Mouse (Mus musculus) layer of hippocampus, postnatal 36 days (tissue): ENCODE data around the gene Mrpl50. TPM values are rescaled to one million over a fixed set of nuclear protein-coding genes. Genes with fewer than 3 reads are reported as not detected.
"Not testable (repeated sequence)": the region's sequence is repeated elsewhere in the genome, so short reads cannot be mapped to it uniquely, and the experiment has no call there.

Experiments
- DNase-seq, 2 experiments: peaks; one replicate each; pipeline ENCODE4 v3.0.0; 2022
- total RNA-seq, 2 experiments: library from RNA; stranded (reverse); gene quantifications; 2 replicates each; pipeline ENCODE4 v1.2.3; 2021

The Mrpl50 gene
- total RNA-seq, 2 experiments from 2014 or later: 31.6 to 34.1 TPM

GRCm38 (mm10) chr4:49506386-49506785, 14.5 kb downstream of the Mrpl50 start, which contains the start of gene Baat:
TSS of gene Baat (minus strand) at chr4:49506557.
- no peak for DNase-seq

- DNase-seq: no peak
Observed at GRCm38 (mm10) chr4:49503563-49503962, 17.3 kb downstream of the Mrpl50 start.

- DNase-seq: not testable (repeated sequence)
Observed at GRCm38 (mm10) chr4:49485934-49486650, 34.8 kb downstream of the Mrpl50 start.

GRCm38 (mm10) chr4:49485442-49485841, 35.5 kb downstream of the Mrpl50 start:
- DNase-seq: no peak

GRCm38 (mm10) chr4:49480896-49481295, 40.0 kb downstream of the Mrpl50 start:
- DNase-seq: no peak

- no peak for DNase-seq
Observed at GRCm38 (mm10) chr4:49480104-49480760, 40.7 kb downstream of the Mrpl50 start.

GRCm38 (mm10) chr4:49479035-49479434, 41.9 kb downstream of the Mrpl50 start:
- DNase-seq: not testable (repeated sequence)

GRCm38 (mm10) chr4:49478118-49478877, 42.6 kb downstream of the Mrpl50 start:
- DNase-seq: no peak

GRCm38 (mm10) chr4:49474583-49474982, 46.3 kb downstream of the Mrpl50 start:
- DNase-seq: no peak

GRCm38 (mm10) chr4:49473435-49474100, 47.3 kb downstream of the Mrpl50 start, which contains the start of gene Acnat1:
TSS of gene Acnat1 (minus strand) at chr4:49473912.
- no peak for DNase-seq

GRCm38 (mm10) chr4:49469435-49470151, 51.3 kb downstream of the Mrpl50 start:
- no peak for DNase-seq

GRCm38 (mm10) chr4:49467360-49467759, 53.5 kb downstream of the Mrpl50 start:
- DNase-seq: no peak

Other genes with a start within 250 kb of the Mrpl50 start
- not detected for gene Acnat2, start 112.9 kb downstream of the Mrpl50 start, total RNA-seq
- under 1 TPM in 1 of 2 experiments, not detected in 1; 0.28 TPM for gene Acnat1, start 47.2 kb downstream of the Mrpl50 start, total RNA-seq
- under 1 TPM in 1 of 2 experiments, not detected in 1; 0.37 TPM for gene Baat, start 14.5 kb downstream of the Mrpl50 start, total RNA-seq
- gene Zfp189, start 83 bp upstream of the Mrpl50 start, total RNA-seq: 10 to 100 TPM; 33.6 to 36.5 TPM
- 1 to 10 TPM; 1.9 to 2.1 TPM for gene Aldob, start 28.5 kb upstream of the Mrpl50 start, total RNA-seq
- 10 to 100 TPM; 66.1 to 72.4 TPM for gene Tmem246, start 76.8 kb upstream of the Mrpl50 start, total RNA-seq
- 10 to 100 TPM; 74.1 to 88.7 TPM for gene Rnf20, start 110.9 kb upstream of the Mrpl50 start, total RNA-seq
- gene Ppp3r2, start 160.9 kb upstream of the Mrpl50 start, total RNA-seq: under 1 TPM; 0.42 to 0.76 TPM